Mouse (Mus musculus): ENCODE data around the gene Chid1.

DNA sequence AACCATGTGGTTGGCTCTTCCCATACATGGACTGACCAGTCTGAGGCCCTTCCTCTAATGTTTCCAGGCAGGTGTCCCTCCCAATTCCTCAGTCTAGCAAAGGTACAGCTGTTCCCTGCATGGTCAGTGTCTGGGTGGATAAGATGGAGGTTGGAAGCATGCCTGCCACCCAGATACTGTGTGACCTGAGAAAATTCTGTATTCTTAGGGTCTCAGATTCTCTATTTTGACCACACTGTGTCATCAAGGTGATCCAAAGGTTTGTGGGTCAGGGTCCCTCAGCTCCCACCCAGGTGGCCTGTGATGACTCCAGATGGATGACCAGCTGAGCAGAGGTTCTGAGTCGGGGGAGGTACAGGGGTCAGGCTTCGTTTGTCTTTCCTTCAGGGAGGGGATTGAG, 54.5 kb downstream of the Chid1 start:
- TF ChIP-seq CTCF (IDR thresholded peaks at IDR 0.05; ENCODE audit: low read depth), result no peak
- TF ChIP-seq EP300 (optimal IDR thresholded peaks at IDR 0.05), result no peak

Data from stomach, postnatal 0 days (tissue).